Mouse (Mus musculus) kidney, adult 11 months (tissue): Measurements from ENCODE around the gene Pxmp2.

Experiments used
- DNase-seq: peaks from one replicate; pipeline ENCODE4 v3.0.0; 2022

Gene Pxmp2

GRCm38 (mm10) chr5:110230401-110230779, 55.6 kb downstream of the Pxmp2 start:
- DNase-seq: peak; percentile 4

- DNase-seq: no peak
Observed at GRCm38 (mm10) chr5:110227336-110227883, 58.6 kb downstream of the Pxmp2 start.

- DNase-seq: no peak
Observed at GRCm38 (mm10) chr5:110225056-110225455, 60.9 kb downstream of the Pxmp2 start.
